Mouse (Mus musculus) mouse embryonic stem cell (cell line): ENCODE results near the gene Gm10570.

Experiments
- in situ Hi-C, 2 experiments: fragments of 300-500 bp; cut with MboI; formaldehyde crosslinking; loops; 1 replicate in 1 of 2; 3 replicates in 1 of 2; pipeline ENCODE4 v1.14.3; 2019 to 2020; ENCODE audit warnings: low sequenced_read_pairs in 2 of 2, low pct_unique_long_range_greater_than_20kb in 1 of 2, mixed read lengths in 1 of 2; ENCODE audit not compliant: unreplicated experiment in 1 of 2

The Gm10570 gene

GRCm38 (mm10) chr4:130309254-130309653, 780 bp upstream of the Gm10570 start:
- in situ Hi-C loops, result no loop called here

GRCm38 (mm10) chr4:130307851-130308230, 633 bp downstream of the Gm10570 start:
- in situ Hi-C loops, result no loop called here

DNA sequence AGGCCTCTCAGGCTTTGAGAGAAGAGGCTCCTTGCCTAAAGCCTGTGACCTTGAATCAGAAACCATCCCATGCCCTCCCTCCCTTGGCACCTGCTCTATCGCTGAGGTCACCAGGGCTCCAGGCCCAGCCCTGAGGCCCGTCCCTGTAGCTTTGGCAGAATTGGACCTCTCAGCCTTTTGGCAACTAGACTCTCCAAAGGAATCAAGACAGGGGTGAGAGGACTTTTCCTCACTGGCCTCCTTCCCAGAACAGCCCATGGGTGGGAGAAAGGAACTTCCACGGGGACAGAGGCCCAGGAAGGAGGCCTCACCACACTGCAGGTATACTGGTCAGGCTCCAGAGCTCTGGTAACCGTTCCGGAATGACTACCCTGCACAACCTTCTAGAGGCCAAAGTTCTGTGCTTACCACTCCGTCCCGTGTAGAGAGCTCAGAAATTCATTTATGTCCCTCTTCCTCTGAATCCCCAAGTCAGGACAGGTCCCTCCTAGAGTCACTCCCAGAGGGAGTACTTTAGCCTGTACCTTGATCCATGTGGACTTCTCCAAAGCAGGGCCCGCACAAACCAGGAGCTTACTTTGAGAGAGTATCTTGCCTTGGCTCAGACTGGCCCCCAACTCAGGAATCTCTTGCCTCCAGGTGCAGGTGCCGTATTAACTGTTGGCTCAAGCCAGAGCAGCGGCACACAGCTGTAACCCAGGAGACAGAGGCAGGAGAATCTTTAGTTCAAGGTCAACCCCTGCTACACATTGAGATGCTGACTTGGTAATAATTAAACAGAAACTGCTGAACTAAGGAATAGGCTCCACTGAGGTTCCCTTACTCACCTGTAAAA, 1.5 kb downstream of the Gm10570 start:
- in situ Hi-C loops, result no loop called here

DNA sequence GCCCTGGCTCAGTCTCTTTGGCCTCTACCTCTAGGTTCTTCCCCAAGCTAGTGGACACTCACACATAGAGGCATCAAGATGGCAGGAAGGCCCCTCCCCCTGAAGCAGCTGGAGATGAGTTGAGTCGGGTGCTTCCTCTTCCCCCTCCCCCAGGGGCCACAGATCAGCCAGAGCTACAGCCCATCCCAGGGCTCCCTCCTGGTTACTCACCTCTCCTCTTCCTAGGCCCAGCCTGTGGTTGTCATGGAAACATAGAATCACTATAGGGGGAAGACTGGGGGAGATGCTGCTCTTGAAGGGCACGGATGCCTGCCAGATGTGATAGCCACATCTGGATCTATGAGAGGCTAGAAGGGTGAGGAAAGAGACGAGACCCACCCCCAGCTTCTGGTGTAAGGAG, 3.7 kb downstream of the Gm10570 start:
- in situ Hi-C loops, result no loop called here

DNA sequence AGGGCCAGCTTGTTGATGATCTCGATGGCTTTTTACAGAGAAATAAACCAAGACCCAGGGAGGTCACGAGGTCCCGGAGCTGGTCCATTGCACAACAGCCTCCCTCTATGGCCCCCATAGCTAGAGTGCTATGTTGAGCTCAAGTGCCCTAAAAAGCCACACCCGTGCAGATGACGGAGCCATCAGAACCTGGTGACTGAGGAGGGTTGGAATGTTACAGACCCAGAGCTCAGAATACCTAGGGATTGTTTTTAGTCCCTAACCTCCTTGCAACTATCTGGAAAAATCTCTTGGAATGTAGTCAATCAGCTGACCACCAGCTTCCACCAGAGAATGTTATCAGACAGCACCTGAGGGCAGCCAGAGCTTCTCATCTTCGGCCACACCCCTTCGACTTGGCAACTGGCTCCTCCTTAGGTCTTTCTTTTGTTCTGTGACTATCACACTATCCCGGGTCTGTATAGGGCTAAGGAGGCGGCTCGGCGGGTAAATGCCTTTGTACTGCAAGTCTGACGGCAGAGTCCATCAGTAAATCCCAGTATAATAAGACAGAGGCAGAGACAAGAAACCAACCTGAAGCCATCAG, 6.1 kb downstream of the Gm10570 start:
- in situ Hi-C loops, result no loop called here

DNA sequence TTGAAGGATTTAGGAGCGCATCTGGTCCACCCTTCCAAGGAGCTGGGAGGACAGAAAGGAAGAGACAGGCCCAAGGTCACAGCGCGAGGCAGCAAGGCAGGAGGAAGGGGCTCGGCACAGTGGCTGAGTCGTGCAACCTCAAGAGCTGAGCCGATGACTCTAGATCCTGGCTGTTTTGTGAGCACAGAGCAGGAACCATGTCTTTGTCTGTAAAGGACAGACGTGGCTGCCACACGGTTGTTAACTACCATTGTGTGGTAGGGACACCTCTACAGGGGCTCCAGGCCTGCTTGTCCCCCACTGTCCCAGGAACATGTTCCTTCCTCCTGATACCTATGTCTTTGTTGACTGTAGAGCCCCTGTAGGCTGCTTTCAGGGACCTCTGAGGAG, 8.8 kb downstream of the Gm10570 start:
- in situ Hi-C loops, result no loop called here

DNA sequence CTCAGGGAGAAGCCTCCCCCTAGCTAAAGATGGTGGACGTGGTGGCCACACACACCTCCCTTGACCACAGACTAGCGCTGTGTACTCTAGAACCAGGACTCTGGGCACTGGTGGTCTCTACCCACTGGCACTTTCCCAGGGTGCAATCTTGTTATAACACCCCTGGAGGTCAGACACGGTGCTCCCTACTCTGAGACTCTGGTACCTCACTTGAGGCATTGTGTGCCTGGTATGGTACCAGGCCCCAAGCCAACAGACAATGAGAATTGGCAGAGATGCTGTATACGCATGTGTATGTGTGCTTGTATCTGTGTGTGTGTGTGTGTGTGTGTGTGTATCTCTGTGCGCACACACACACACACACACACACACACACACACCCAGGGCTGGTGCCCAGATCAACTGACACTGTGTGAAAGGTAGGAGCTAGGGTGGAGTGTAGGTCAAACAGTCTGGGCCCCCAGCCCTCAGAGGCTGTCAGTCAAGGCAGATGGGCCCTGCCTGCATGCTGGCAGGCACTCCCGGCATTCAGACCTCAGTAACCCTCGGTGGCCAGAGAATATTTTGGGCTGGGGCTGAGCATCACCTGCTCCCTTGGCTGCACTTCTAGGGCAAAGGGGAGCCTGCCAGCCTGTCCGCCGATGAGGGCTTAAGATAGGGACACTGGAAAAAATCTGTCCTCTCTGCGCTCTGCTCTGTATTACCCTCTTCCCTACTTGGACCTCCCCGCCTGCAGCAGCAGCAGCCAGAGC, 9.4 kb downstream of the Gm10570 start:
- in situ Hi-C loops, result no loop called here

GRCm38 (mm10) chr4:130297123-130297529, 11.3 kb downstream of the Gm10570 start:
- in situ Hi-C loops, result no loop called here

DNA sequence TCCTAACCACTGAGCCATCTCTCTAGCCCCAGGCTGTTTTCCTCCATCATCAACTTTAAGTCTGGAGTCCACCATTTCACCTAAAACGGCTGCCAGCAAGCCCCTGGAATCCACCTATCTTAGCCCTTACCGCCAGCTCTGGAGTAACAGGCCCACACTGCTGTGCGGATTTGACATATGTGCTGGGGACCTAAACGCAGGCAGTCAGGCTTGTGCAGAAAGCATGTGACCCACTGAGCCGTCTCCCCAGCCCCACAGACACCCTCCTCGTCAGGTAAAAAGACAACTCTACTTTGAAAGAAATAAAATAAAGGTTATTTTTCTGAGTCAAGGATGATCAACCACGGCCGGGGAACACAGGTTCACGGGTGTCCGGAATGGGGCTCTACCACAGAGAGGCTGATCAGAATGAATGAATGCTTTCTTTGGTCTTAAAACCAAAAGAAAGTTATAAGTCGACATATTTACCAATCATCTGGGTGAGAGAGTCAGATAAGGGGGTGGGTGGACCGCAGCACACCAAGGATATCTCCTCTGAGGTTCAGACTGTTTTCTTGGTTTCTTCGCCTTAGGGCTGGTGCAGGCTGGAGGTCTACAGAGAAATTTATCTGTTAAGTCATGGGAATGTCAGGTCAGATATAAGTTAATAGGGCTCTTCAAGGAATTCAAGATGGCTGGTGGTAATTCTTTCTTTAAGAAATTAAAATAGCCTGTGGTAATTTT, 12.1 kb downstream of the Gm10570 start:
- in situ Hi-C loops, result no loop called here

- in situ Hi-C loops, result no loop called here
Measured at GRCm38 (mm10) chr4:130295047-130295745, 13.3 kb downstream of the Gm10570 start.

DNA sequence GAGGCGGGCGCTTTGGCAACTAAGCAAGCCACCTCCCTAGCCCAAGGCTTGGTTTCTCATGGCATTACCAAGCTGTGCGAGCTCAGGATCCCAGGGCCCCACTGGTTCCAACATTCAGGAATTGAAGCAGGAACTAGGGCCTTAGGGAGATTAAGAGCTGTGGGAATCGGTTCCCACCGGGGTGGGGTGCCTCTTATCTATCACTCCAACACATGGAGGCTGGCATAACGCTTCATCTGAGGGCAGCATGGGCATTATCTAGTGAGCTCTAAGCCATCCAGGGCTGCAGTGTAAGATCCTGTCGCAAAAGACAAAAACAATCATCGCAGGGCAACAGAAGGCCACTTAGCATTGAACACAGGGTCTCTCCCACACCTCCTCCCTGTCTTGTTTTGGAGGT, 14.0 kb downstream of the Gm10570 start:
- in situ Hi-C loops, result loop anchor here in 1 of 2 experiments (5.0 kb wide), 1 partner anchor 97 kb away; no protein-coding TSS in a partner anchor

GRCm38 (mm10) chr4:130292271-130292670, 16.2 kb downstream of the Gm10570 start:
- in situ Hi-C loops, result loop anchor here in 1 of 2 experiments (5.0 kb wide), 1 partner anchor 95 kb away; no protein-coding TSS in a partner anchor

- in situ Hi-C loops, result loop anchor here in 1 of 2 experiments (5.0 kb wide), 1 partner anchor 93 kb away; no protein-coding TSS in a partner anchor
Measured at GRCm38 (mm10) chr4:130289824-130290223, 18.6 kb downstream of the Gm10570 start.

DNA sequence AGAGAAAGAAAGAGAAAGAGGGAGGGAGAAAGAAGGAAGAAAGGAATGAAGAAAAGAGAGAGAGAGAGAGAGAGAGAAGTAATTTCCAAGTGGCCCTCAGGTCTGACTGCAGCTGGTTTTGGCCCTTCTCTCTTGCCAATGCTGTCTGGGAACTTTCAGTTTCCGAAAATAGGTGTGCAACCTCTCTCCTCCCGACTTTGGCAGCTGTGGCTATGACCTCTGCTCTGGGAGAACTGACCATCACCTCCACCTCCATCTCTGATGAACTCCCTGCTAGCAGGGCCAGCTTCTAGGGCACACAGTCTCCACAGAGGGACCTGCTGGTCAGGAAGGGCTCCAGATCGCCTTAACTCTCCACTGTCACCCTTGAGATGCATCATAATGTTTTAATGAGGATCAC, 21.9 kb downstream of the Gm10570 start:
- in situ Hi-C loops, result no loop called here

- in situ Hi-C loops, result no loop called here
Measured at GRCm38 (mm10) chr4:130283826-130284225, 24.6 kb downstream of the Gm10570 start.

DNA sequence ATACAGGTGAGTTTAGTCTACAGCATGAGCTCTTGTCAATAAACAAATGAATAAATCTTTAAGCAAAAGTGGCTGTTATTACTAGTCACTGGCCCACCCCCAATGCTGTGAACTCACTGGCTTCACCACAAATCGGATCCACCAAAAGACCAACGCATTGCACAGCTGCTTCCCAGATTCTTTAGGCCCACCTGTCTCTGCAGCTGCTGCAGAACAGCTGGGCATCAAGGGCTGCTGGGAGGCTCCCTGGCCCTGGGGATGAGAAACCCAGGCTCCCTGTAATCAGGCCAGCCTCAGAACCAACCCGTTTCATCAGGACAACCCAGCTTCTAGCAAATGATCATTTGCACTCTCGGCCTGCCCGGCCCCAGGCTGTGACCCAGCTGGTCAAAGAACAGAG, 25.6 kb downstream of the Gm10570 start:
- in situ Hi-C loops, result no loop called here

- in situ Hi-C loops, result no loop called here
Measured at GRCm38 (mm10) chr4:130279105-130279504, 29.4 kb downstream of the Gm10570 start, which contains the start of gene Serinc2. Gene Serinc2, minus strand, starts transcription at chr4:130279205.

- in situ Hi-C loops, result no loop called here
Measured at GRCm38 (mm10) chr4:130276573-130277176, 31.8 kb downstream of the Gm10570 start.
